Mouse (Mus musculus): Measurements from ENCODE around the gene Megf11. TPM values are rescaled to one million over a fixed set of nuclear protein-coding genes. Genes with fewer than 3 reads are reported as not detected.

Megf11 gene
- total RNA-seq, 2 experiments from 2014 or later: 10.2 to 11.3 TPM

DNA sequence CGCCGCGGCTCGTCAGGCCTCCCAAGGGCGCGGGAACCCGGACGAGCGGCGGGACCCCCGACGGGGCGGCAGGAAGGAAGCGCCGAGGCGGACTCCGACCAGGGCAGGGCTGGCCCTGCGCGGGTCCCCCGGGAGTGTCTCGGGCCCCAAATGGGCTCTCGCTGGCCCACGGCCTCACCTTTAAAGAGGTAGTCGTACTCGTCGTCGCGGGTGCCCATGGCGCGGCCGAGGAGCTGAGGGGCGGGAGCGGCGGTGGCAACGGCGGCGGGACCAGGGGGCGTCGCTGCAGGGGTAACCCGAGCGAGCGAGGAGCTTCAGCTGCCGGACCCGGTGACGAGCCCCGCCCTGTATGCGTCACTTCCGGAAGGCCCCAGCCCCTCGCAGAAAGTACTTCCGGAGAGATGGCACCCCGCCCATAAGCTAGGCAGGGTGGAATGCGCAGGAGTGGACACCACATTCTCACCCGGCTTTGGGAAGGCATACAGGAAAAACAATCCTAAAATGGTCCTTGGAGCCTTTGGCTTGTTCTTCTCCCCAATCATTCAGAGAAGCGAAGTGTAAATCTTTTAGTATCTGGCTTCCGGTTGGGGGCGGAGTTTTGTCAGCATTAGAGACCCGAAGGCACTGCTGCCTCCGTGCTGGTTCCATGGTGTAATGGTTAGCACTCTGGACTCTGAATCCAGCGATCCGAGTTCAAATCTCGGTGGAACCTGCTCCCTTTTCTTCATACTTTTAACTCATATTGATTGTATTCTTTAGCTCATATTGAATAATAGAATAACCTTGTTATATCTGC is 352.2 kb downstream of the Megf11 start, which contains the start of gene Rab11a:
TSS of gene Rab11a (minus strand) at position 353 of the 796 bp plus-strand sequence.
- DNase-seq (ENCODE audit: low spot score in 2 of 2): peak; percentile 97

DNA sequence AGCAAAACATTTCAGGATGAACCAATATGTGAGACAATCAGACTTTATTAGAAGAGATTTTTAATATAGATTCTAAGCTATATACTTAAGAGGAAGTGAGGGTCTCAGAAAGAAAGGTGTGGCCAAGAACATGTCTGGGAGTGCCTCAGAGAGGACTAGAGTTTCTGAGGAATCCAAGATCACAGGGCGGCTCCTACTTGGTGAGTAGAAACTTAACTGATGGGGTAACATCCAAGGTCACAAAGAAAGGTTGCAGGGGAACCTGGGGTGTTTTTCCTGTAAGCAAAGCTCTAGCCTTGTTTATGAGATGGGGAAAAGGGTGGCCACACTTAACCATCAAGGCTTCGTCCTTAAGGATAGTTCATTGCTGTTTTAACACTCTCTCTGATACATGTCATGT is 353.6 kb downstream of the Megf11 start:
- DNase-seq (ENCODE audit: low spot score in 2 of 2): no peak

GRCm38 (mm10) chr9:64742453-64742852 is 357.0 kb downstream of the Megf11 start:
- DNase-seq (ENCODE audit: low spot score in 2 of 2): no peak

GRCm38 (mm10) chr9:64747735-64748134 is 362.3 kb downstream of the Megf11 start:
- DNase-seq (ENCODE audit: low spot score in 2 of 2): no peak

DNA sequence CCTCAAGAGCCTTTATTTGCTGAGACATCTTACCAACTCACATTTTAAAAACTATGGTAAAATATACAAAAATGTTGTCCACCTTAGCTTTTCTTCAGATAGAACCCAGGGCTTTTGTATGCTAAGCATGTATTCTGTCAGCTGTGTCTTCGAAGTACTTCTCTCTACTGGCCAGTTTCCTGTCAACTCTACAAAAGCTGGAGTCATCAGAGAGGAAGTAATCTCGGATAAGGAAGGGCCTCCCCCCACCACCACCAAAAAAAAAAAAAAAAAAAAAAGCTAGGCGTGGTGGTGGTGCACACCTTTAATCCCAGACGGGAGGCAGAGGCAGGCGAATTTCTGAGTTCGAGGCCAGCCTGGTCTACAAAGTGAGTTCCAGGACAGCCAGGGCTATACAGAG is 363.9 kb downstream of the Megf11 start:
- no peak for DNase-seq (ENCODE audit: low spot score in 2 of 2)

- DNase-seq (ENCODE audit: low spot score in 2 of 2): no peak
These were observed 367.1 kb downstream of the Megf11 start for GRCm38 (mm10) chr9:64752575-64752974.

DNA sequence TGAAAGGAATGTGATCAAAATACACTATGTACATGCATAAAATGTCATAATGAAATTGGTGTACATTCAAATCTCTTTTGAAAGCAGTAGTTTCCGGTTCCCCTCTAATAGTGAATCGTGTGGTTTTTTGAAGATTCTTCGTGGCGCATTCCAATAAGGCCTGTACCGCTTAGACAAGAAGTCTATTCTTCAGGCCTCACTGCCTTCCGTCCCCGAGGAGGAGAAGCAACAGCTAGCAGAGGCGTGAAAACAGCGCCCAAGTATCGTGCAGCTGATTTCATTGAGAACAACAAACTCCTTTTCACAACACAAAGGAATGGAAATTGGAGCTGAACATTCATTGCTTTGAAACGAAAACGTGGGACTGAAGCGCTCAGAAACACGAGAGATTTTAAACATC is 372.6 kb downstream of the Megf11 start:
- DNase-seq (ENCODE audit: low spot score in 2 of 2): no peak

Small RNAs within 50 kb of the gene (microRNA-seq; reads per million reads assigned to microRNA genes)
- 0.21 to 0.25 reads per million in 2 experiments for gene Gm47308

Other genes with a start within 250 kb of the Megf11 start
- gene Zwilch, start 212.5 kb upstream of the Megf11 start, total RNA-seq (2021): 1 to 10 TPM; 3.2 to 3.5 TPM
- 100 to 1,000 TPM; 589 to 593 TPM for gene Rpl4, start 212.3 kb upstream of the Megf11 start, total RNA-seq (2021)
- gene Snapc5, start 206.4 kb upstream of the Megf11 start, total RNA-seq (2021): 10 to 100 TPM; 18.6 to 22.4 TPM
- 1 to 10 TPM; 1.9 to 3.7 TPM for gene Uchl4, start 150.4 kb upstream of the Megf11 start, total RNA-seq (2021)
- 100 to 1,000 TPM; 292 to 323 TPM for gene Map2k1, start 132.0 kb upstream of the Megf11 start, total RNA-seq (2021)
- 10 to 100 TPM; 12.9 to 13.8 TPM for gene Tipin, start 104.0 kb upstream of the Megf11 start, total RNA-seq (2021)
- 10 to 100 TPM; 27.5 to 28.2 TPM for gene Dis3l, start 44.3 kb upstream of the Megf11 start, total RNA-seq (2021)